Mouse (Mus musculus) WW6 (cell line): ENCODE data around the gene Ppp1r14b.

ENCODE experiments used
- DNase-seq: peaks from one replicate; pipeline ENCODE4 v3.0.0-alpha.2; 2013; ENCODE audit warnings: low read depth, low spot score

Gene Ppp1r14b

GRCm38 (mm10) chr19:6942764-6943163 lies 32.0 kb upstream of the Ppp1r14b start:
- no peak for DNase-seq

GRCm38 (mm10) chr19:6943709-6944108 lies 31.1 kb upstream of the Ppp1r14b start:
- DNase-seq, result no peak

- DNase-seq, result no peak
Observed at GRCm38 (mm10) chr19:6947742-6948141, 27.0 kb upstream of the Ppp1r14b start.

GRCm38 (mm10) chr19:6948186-6948585 lies 26.6 kb upstream of the Ppp1r14b start:
- DNase-seq, result no peak

GRCm38 (mm10) chr19:6949532-6949931 lies 25.2 kb upstream of the Ppp1r14b start:
- no peak for DNase-seq

DNA sequence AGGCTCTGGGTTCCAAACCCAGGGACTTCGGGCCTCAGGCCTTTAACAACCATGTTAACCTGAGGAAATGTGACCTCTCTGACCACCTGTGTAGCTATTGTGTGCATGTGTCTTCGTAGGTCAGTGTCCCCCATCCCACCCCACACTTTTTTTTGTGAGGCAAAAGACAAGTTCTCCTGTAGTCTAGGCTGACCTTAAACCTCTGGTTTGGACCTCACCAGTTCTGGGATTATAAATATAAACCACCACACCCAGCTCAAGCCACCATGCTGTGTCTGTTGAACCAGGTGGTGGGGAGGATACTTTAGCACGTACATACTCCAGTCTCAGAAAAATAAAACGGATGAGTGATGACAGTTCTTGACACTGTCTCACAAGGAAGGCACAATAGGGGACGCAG lies 24.8 kb upstream of the Ppp1r14b start:
- no peak for DNase-seq

- no peak for DNase-seq
Observed at GRCm38 (mm10) chr19:6950613-6951153, 24.1 kb upstream of the Ppp1r14b start.

DNA sequence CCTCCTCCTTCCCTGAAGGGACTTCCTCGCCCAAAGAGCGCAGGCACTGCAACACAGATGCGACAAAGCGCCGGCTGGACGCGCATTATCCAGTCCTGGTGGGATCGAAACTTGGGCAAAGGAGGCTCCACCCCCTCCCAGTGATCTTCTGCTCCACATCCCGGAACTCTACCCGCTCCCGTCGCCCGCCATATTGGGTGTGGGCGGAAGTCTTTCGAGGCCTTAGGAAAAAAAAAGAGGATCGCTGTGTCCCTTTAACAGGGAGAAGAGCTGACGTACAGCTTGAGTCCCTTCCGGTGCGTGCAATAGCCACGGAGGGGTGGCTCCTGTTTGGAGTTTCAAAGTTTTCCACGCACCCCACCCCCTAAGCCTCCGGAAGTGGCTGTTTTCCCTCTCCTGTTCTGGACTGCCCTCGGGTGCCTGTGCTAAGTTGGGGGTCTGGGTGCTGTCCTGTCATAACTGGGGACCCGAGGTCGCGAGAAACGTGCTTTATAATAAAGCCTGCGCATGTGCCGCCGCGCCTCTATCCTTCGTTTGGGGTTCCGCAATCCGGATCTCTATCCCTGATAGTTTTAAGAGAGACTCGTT lies 23.3 kb upstream of the Ppp1r14b start:
- peak; percentile 72 for DNase-seq

DNA sequence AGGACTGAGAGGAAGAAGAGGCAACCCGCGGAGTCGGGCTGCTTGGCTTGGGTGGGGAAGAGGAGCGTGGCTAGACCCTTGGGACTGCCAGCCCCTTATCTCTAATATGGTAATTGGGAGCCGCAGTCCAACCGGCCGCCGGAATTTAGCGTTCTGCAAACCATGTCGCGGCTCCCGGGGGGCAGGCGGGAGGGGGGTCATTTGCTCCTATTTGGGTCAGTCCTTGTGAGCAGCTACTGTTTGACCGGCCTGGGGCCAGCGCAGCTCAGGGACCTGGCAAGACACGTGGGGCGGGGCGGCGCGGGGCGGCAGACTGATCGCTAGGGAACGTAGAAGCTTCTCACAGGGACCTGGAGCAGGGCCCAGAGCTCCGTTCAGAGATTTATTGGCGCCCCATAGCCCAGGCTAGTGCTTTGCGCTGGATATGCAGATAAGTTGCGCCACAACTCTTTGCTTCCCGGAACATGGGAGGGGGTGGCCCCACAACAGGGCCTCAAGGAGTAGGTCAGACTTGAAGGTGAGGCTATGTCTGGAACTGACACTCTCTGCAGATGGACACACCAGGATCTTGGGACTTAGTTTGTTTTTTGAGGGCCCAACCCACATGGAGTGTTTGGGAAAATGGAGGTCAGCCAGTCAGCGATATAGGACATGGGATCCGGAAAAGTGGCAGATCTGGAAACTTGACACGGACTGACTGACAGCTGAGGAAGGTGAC lies 22.6 kb upstream of the Ppp1r14b start:
- no peak for DNase-seq

DNA sequence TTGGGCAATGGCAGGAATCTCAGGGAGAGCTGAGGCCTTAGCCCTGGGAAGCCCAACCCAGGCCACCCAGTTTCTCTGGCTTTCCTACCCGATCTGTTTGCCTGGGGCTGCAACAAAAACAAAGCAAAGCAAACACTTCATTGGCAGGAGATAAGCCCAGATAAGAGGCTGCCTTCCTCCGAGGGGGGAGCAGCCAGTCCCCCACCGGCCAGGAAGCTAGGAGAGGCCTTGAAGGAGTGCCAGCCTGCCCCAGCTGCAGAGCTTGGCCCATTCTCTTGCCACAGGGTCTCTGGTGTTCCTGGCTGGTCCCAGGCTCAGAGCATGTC lies 22.1 kb upstream of the Ppp1r14b start:
- DNase-seq, result no peak

DNA sequence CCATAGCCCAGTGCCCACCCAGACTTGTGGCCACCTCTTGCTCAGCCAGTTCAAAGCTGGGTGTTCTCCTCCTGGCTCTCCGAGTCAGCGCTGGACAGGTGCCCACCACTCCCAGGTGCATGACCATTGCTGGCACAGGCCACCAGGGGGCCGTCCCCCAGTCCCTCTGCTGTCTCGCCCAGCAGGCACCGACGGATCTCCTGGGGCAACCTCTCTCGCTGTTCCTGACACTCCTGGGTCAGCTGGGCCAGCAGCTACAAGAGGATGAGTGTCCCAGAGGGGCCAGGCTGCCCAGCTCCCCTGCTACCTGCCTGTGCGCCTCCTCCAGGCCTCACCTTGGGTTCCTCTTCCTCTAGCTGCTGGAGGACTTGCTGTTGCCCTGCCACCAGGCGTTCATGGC lies 20.7 kb upstream of the Ppp1r14b start:
- DNase-seq, result no peak

DNA sequence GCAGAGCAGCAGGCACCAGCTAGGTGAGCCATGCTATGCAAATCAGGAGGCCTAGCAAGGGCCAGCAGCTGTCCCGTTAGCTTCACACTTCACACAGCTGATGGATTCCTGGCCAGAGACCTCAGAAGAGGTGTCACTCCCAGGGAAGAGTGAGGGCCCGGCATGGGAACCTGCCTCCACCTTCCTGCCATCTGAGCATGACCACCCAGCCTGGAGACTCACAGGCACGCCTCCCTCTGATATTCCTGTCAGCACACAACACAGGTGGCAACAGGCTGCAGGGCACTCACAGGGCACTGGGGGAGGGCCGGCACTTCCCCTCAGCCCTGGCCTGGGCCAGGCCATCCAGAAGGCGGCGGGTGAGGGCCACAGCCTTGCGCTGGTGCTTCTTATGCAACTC lies 19.3 kb upstream of the Ppp1r14b start:
- no peak for DNase-seq

GRCm38 (mm10) chr19:6956461-6956860 lies 18.3 kb upstream of the Ppp1r14b start:
- DNase-seq, result no peak

DNA sequence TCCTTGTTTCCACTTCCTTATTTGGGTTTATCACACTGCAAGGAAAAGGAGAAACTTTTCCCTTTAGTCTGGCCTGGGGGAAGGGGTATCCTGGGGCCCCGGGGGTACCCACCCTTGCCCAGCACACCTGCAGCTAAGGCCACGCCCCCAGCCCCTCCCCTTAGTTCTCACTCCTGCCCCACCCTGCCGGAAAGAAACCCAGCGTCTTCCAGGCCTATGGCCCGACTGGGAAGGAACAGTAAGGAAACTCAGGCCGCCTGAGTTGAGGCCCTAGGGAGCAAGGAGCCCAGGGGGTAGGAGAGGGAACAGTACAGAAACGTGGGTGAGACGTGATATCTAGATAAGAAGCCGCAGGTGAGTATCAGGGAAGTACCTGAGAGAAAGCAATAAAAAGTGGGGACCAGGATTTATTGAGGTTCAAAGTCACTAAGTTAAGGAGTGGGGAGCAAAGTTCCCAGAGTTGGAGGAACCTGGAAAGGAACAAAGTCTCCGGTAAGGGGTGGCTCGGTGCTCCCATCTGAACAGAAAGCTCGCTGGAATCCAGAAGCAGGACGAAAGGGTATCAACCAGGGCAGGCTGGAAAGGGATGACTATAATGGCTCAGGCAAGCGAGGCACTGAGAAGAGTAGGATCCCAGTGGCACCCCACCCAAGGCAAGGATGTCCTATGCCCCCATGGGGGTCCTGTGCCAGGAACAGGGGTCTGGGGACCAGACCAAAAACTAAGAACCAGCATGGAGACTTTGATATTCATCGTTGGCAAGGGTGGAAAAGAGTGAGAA lies 6.1 kb upstream of the Ppp1r14b start:
- DNase-seq, result no peak

DNA sequence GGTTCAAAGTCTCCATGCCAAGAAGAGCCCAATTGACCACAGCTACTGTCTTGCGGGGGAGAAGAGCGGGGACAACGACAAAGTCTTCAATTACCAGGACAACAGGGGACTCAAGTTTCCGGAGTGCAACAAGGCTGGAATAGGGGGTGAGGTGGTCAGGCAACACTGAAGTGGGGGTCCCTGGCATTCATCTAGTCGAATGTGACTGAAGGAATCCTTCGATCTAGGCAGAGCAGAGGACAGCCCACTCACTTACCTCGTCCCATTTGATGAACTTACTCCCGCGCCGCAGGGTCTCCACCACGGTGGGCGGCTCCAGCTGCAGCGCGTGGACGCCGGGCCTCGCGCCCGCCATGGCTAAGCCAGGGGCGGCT lies 5.5 kb upstream of the Ppp1r14b start:
- no peak for DNase-seq

GRCm38 (mm10) chr19:6969665-6970381 lies 4.9 kb upstream of the Ppp1r14b start:
- no peak for DNase-seq

- no peak for DNase-seq
Observed at GRCm38 (mm10) chr19:6970460-6971085, 4.2 kb upstream of the Ppp1r14b start.

DNA sequence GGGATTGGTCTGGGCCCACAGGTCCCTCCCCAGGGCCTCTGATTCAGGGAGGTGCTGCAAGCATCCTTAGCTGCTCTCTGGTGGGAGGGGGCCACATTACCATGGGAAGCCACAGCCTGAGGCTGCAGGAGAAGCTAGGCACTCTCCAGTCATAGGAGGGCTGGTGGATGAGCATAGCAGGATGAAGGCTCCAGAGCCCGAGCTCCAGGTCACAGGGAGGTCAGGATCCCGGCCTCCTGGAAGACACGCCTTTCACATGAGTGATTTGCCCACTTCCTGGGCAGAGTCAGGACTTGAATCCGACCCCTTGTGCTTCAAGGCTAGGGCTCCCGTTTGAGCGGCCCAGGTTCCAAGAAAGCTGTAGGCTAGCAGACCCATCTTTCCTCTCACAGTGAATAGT lies 3.1 kb upstream of the Ppp1r14b start:
- DNase-seq, result no peak

DNA sequence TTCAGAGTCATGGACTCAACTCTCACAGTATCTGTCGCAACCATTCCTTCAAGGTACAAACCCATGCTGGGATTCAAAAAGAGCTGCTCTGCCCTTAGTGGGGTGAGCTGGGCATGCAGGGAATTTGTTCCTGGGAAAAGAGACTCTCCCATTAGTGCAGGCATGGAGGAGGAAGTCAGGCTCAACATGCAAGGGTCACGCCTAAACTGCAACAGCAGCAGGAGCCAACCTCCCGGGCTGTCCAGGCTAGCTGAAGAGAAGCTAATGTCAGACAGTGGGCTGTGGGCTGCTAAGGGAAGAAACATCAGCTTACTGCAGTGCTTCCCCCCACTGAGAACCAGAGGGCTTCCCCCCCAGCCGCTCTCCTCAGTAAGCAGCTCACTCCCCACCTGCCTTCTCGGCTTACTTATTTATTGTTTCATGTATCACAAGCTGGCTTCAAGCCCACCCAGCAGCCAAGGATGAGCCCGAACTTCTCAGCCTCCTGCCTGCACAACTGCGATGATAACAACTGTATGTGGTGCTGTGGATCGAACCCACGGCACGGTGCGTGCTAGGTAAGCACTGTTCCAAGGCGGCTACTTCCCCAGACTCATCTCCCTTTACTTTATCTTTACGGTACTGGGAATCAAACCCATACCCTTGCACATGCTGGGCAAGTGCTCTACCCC lies 2.4 kb upstream of the Ppp1r14b start:
- DNase-seq, result no peak

DNA sequence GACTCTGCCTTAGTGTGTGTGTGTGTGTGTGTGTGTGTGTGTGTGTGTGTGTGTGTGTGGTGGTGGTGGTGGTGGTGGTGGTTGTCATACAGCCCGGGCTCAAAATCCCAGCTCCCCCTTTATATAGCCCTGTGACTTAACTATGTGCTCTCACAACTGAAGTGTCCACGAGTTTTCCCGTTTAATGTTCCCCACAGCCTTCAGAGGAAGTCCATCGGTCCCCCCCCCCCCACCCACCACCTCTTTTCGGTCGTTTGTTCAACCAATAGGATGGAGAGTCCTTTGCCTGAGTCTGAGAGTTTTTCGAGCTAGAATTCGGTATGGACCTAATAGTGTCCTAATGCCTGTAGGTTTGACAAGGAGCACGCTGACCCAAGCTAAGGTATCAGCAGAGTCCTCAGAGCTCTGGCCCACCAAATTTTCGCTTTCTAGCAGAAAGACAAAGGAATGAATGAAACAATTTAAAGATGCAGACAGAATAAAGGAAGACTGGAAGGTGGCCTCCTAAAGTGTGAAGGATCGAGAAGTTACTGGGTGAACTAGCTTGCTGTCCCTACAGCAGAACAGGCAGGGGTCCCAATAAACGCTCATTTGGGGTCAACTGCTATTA lies 1.1 kb upstream of the Ppp1r14b start:
- DNase-seq, result no peak
